Mouse (Mus musculus): ENCODE results near the gene Aloxe3. TPM values are rescaled to one million over a fixed set of nuclear protein-coding genes. Genes with fewer than 3 reads are reported as not detected.
A peak's percentile ranks its signal among the peaks of the same experiment; 100 is the strongest.

Gene Aloxe3
- polyA plus RNA-seq, 1 experiment = 1.2 TPM

DNA sequence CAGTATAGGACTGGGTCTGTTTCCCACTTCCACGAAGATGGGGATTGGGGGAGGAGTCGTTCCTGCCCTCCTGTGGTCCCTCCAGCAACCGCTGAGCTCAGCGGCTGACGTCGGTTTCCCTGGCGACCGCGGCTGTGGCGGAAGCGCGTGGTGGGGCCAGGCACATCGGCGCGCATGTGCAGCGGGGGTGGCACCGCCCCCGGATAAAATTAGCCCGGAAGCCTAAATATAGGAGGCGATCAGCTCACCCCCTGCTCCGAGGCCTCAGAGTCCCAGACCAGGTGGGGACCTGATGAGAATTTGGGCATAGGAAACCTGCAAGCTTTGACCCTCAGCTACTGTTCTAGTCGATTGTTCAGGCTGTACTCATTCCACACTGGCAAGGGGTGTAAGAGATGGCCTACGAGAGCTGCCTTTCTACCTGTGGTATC is 25.8 kb upstream of the Aloxe3 start:
- H3K27ac ChIP-seq (ENCODE audit: insufficient read depth, low read depth, low read length) = peak overlapping the region; percentile 99
- peaks cover 26% of the 10 kb centered on the region; the same call in 1 of the 2 replicates for H3K4me1 ChIP-seq (ENCODE audit: control insufficient read depth, insufficient read depth, insufficient read length, low read length)
- H3K27me3 ChIP-seq (ENCODE audit: control insufficient read depth, insufficient read depth, low read length) = no peaks in the 10 kb centered on the region
- no peak; the same call in 1 of the 2 replicates for TF ChIP-seq POLR2A (IDR thresholded peaks at IDR 0.05; ENCODE audit: low read depth, low read length)
- TF ChIP-seq CTCF (IDR thresholded peaks at IDR 0.05; ENCODE audit: extremely low read depth, insufficient read length, insufficient replicate concordance, low read depth, low read length) = no peak
- peaks cover 45% of the 10 kb centered on the region for H3K36me3 ChIP-seq (ENCODE audit: control insufficient read depth, insufficient read depth, low read length)
- H3K4me3 ChIP-seq (ENCODE audit: low read depth, low read length) = peak overlapping the region; percentile 65
- 1% methylated on average over 23 of the region's 23 CpGs for WGBS

DNA sequence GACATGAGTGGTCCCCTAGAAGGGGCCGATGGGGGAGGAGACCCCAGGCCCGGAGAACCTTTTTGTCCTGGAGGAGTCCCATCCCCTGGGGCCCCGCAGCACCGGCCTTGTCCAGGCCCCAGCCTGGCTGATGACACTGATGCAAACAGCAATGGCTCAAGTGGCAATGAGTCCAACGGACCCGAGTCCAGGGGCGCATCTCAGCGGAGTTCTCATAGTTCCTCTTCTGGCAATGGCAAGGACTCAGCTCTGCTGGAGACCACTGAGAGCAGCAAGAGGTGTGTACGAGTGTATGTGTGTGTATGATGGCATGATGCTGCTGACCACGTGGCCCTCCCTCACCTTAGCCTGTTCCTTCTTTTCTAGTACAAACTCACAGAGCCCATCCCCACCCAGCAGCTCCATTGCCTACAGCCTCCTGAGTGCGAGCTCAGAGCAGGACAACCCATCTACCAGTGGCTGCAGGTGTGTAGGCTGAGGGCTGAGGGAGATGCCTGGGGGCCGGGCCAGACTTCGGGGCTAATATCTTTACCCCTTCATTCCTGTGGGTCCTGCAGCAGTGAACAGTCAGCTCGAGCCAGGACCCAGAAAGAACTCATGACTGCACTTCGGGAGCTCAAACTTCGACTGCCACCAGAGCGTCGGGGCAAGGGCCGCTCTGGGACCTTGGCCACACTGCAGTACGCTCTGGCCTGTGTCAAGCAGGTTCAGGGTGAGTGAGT is 24.9 kb upstream of the Aloxe3 start:
- Histone ChIP-seq H3K27ac (ENCODE audit: insufficient read depth, low read depth, low read length) (peak overlapping the region; percentile 77; the same call in 1 of the 2 replicates), H3K4me1 (ENCODE audit: control insufficient read depth, insufficient read depth, insufficient read length, low read length) (peaks cover 26% of the 10 kb centered on the region; the same call in 1 of the 2 replicates), H3K27me3 (ENCODE audit: control insufficient read depth, insufficient read depth, low read length) (no peaks in the 10 kb centered on the region), H3K36me3 (ENCODE audit: control insufficient read depth, insufficient read depth, low read length) (peaks cover 53% of the 10 kb centered on the region), H3K4me3 (ENCODE audit: low read depth, low read length) (no peak overlapping the region)
- TF ChIP-seq CTCF (IDR thresholded peaks at IDR 0.05; ENCODE audit: extremely low read depth, insufficient read length, insufficient replicate concordance, low read depth, low read length) (no peak), POLR2A (IDR thresholded peaks at IDR 0.05; ENCODE audit: low read depth, low read length) (no peak)
- WGBS = 87% methylated on average over 20 of the region's 20 CpGs

DNA sequence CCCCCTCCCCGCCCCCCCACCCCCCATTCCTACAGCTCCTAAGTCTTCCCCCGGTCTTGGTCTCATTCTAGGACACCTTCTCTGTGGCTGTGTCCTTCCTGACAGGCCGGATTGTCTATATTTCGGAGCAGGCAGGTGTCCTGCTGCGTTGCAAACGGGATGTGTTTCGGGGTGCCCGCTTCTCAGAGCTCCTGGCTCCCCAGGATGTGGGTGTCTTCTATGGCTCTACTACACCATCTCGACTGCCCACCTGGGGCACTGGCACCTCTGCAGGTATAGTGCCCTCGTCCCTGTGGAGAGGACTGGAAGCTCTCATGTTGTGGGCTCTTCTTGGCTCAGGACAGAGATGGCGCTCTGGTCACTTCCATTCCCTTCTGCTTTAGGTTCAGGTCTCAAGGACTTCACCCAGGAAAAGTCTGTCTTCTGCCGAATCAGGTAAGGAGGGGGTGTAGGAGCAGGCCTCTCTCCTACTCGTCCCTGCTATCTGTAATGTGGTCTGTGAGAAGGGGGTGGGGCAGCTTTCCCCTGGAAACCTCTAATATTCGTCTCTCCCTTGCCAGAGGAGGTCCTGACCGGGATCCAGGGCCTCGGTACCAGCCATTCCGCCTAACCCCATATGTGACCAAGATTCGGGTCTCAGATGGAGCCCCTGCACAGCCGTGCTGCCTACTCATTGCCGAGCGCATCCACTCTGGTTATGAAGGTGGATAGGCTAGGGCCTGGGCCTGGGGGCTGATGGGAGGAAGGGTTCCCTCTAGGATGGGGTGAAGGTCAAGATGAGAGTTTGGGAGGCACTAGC is 23.9 kb upstream of the Aloxe3 start:
- Histone ChIP-seq H3K27ac (ENCODE audit: insufficient read depth, low read depth, low read length) (no peak overlapping the region), H3K4me1 (ENCODE audit: control insufficient read depth, insufficient read depth, insufficient read length, low read length) (peaks cover 26% of the 10 kb centered on the region; the same call in 1 of the 2 replicates), H3K36me3 (ENCODE audit: control insufficient read depth, insufficient read depth, low read length) (peaks cover 62% of the 10 kb centered on the region), H3K27me3 (ENCODE audit: control insufficient read depth, insufficient read depth, low read length) (no peaks in the 10 kb centered on the region), H3K4me3 (ENCODE audit: low read depth, low read length) (no peak overlapping the region)
- TF ChIP-seq CTCF (IDR thresholded peaks at IDR 0.05; ENCODE audit: extremely low read depth, insufficient read length, insufficient replicate concordance, low read depth, low read length) (no peak), POLR2A (IDR thresholded peaks at IDR 0.05; ENCODE audit: low read depth, low read length) (no peak)
- 91% methylated on average over 21 of the region's 21 CpGs for WGBS

DNA sequence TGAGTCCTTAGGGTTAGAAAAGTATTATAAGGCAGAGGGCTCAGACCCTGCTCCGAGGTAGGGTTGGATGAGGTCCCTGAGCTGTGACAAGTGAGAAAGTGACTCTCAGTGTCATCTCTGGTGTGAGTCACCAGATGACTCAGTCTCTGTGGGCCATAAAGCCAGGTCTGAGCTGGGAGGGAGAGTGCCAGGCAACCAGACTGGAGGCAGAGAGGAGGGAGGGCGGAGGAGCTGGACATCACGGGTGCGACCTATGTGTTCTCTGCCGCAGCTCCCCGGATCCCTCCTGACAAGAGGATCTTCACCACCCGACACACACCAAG is 23.3 kb upstream of the Aloxe3 start:
- Histone ChIP-seq H3K36me3 (ENCODE audit: control insufficient read depth, insufficient read depth, low read length) (peaks cover 68% of the 10 kb centered on the region), H3K27ac (ENCODE audit: insufficient read depth, low read depth, low read length) (no peak overlapping the region), H3K4me3 (ENCODE audit: low read depth, low read length) (no peak overlapping the region), H3K27me3 (ENCODE audit: control insufficient read depth, insufficient read depth, low read length) (no peaks in the 10 kb centered on the region), H3K4me1 (ENCODE audit: control insufficient read depth, insufficient read depth, insufficient read length, low read length) (peaks cover 23% of the 10 kb centered on the region; the same call in 1 of the 2 replicates)
- TF ChIP-seq CTCF (IDR thresholded peaks at IDR 0.05; ENCODE audit: extremely low read depth, insufficient read length, insufficient replicate concordance, low read depth, low read length) = no peak
- TF ChIP-seq POLR2A (IDR thresholded peaks at IDR 0.05; ENCODE audit: low read depth, low read length) = no peak
- WGBS = 83% methylated on average over 7 of the region's 7 CpGs

DNA sequence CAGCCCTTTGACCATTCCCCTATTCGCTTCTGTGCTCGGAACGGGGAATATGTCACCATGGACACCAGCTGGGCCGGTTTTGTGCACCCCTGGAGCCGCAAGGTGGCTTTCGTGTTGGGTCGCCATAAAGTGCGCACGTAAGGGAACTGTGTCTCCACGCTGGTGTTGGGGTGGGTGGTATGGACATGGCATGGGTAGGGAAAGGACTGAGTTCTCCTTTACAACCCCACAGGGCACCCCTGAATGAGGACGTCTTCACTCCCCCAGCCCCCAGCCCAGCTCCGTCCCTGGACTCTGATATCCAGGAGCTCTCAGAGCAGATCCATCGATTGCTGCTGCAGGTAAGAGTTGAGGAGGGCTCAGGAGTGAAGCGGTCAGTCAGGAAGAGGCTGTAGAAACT is 22.6 kb upstream of the Aloxe3 start:
- WGBS = 95% methylated on average over 14 of the region's 14 CpGs
- peaks cover 15% of the 10 kb centered on the region; the same call in 1 of the 2 replicates for H3K4me1 ChIP-seq (ENCODE audit: control insufficient read depth, insufficient read depth, insufficient read length, low read length)
- no peak overlapping the region for H3K27ac ChIP-seq (ENCODE audit: insufficient read depth, low read depth, low read length)
- TF ChIP-seq CTCF (IDR thresholded peaks at IDR 0.05; ENCODE audit: extremely low read depth, insufficient read length, insufficient replicate concordance, low read depth, low read length) = no peak
- no peak for TF ChIP-seq POLR2A (IDR thresholded peaks at IDR 0.05; ENCODE audit: low read depth, low read length)
- peaks cover 75% of the 10 kb centered on the region for H3K36me3 ChIP-seq (ENCODE audit: control insufficient read depth, insufficient read depth, low read length)
- no peak overlapping the region for H3K4me3 ChIP-seq (ENCODE audit: low read depth, low read length)
- no peaks in the 10 kb centered on the region for H3K27me3 ChIP-seq (ENCODE audit: control insufficient read depth, insufficient read depth, low read length)

DNA sequence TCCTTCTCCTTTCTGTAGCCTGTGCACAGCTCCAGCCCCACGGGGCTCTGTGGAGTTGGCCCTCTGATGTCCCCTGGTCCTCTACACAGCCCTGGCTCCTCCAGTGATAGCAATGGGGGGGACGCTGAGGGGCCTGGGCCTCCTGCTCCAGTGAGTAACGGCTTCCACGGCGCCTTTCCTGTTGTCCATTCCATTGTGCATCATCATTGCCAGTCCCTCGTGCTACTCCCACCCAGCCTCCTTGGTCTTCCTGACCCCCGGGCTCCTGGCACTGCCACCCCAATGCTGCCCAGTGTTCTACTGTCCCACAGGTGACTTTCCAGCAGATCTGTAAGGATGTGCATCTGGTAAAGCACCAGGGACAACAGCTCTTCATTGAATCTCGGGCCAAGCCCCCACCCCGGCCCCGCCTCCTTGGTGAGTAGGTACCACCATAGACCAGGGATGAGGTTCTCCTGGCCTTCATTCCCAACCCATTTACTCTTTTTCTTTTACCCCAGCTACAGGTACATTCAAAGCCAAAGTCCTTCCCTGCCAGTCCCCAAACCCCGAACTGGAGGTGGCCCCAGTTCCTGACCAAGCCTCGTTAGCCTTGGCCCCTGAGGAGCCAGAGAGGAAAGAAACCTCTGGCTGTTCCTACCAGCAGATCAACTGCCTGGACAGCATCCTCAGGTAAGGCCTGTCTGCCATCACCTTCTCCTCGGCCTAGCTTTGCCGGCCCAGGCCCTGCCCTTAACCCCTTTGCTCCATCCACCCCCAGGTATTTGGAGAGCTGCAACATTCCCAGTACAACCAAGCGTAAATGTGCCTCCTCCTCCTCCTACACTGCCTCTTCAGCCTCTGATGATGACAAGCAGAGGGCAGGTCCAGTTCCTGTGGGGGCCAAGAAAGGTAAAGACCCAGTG is 21.9 kb upstream of the Aloxe3 start:
- Histone ChIP-seq H3K4me1 (ENCODE audit: control insufficient read depth, insufficient read depth, insufficient read length, low read length) (peaks cover 11% of the 10 kb centered on the region; the same call in 1 of the 2 replicates), H3K27ac (ENCODE audit: insufficient read depth, low read depth, low read length) (no peak overlapping the region), H3K27me3 (ENCODE audit: control insufficient read depth, insufficient read depth, low read length) (no peaks in the 10 kb centered on the region), H3K4me3 (ENCODE audit: low read depth, low read length) (no peak overlapping the region), H3K36me3 (ENCODE audit: control insufficient read depth, insufficient read depth, low read length) (peaks cover 82% of the 10 kb centered on the region)
- 92% methylated on average over 15 of the region's 15 CpGs for WGBS
- TF ChIP-seq POLR2A (IDR thresholded peaks at IDR 0.05; ENCODE audit: low read depth, low read length) (no peak), CTCF (IDR thresholded peaks at IDR 0.05; ENCODE audit: extremely low read depth, insufficient read length, insufficient replicate concordance, low read depth, low read length) (no peak)
